Mouse (Mus musculus) stomach, embryonic 16.5 days (tissue): ENCODE measurements around the gene Baz2b. TPM values are rescaled to one million over a fixed set of nuclear protein-coding genes. Genes with fewer than 3 reads are reported as not detected.

Source experiments
- ATAC-seq: fragments of 200-750 bp; cut with Nextera tagmentation; 2 replicates; pipeline ENCODE4 v1.8.0; 2017; ENCODE audit warnings: moderate number of reproducible peaks, moderate TSS enrichment; ENCODE audit not compliant: insufficient read depth, low FRiP score
- H3K27ac ChIP-seq: fragments of 300-500 bp; sonication (generic); 2 replicates; pipeline ENCODE4 v1.5.1; 2014; ENCODE audit warnings: low read length
- H3K27me3 ChIP-seq: fragments of 300-500 bp; sonication (generic); 2 replicates; pipeline ENCODE4 v1.6.1; 2014; ENCODE audit warnings: low read length, control low read depth, mixed read lengths; ENCODE audit not compliant: control insufficient read depth, insufficient read depth
- H3K36me3 ChIP-seq: fragments of 300-500 bp; sonication (generic); 2 replicates; pipeline ENCODE4 v1.6.1; 2014; ENCODE audit warnings: low read length; ENCODE audit not compliant: control insufficient read depth, insufficient read depth
- H3K4me1 ChIP-seq: fragments of 300-500 bp; sonication (generic); 2 replicates; pipeline ENCODE4 v1.6.1; 2014; ENCODE audit warnings: low read length, control low read depth, mixed read lengths; ENCODE audit not compliant: control insufficient read depth, insufficient read depth
- H3K4me2 ChIP-seq: fragments of 300-500 bp; sonication (generic); 2 replicates; pipeline ENCODE4 v1.6.1; 2014; ENCODE audit warnings: low read depth, low read length, mixed read lengths
- H3K4me3 ChIP-seq: fragments of 300-500 bp; sonication (generic); replicated peaks from 2 replicates; pipeline ENCODE4 v1.5.1; 2014; ENCODE audit warnings: mild to moderate bottlenecking, low read length
- H3K9ac ChIP-seq: fragments of 300-500 bp; sonication (generic); 2 replicates; pipeline ENCODE4 v1.6.1; 2014; ENCODE audit warnings: low read length
- H3K9me3 ChIP-seq: fragments of 300-500 bp; sonication (generic); replicated peaks from 2 replicates; pipeline ENCODE4 v1.6.1; 2016; ENCODE audit warnings: low read length, control low read depth; ENCODE audit not compliant: control insufficient read depth
- WGBS: fragments of 180-500 bp; shearing (Covaris S2); extraction: QIAGEN DNeasy Blood & Tissue Kit; methylation state at CpG from one replicate; pipeline ENCODE4 v1.1.7; 2014; 5-methylcytosine and 5-hydroxymethylcytosine counted together
- polyA plus RNA-seq: library from polyadenylated mRNA; unstranded; fragments of >200 nt; fragmentation: Nextera tagmentation; extraction: Ambion mirVana; gene quantifications from 2 replicates; pipeline ENCODE4 v1.2.1, GENCODE M21; 2015

The Baz2b gene
- polyA plus RNA-seq, 1 experiment from 2014 or later = 49.2 TPM

GRCm38 (mm10) chr2:60132269-60133042 is 77.2 kb downstream of the Baz2b start:
- Histone ChIP-seq H3K4me2 (no peak overlapping the region), H3K36me3 (no peaks in the 10 kb centered on the region), H3K9ac (no peak overlapping the region), H3K4me1 (no peaks in the 10 kb centered on the region; the same call in 1 of the 2 replicates), H3K27ac (no peak overlapping the region), H3K4me3 (no peak overlapping the region), H3K27me3 (no peaks in the 10 kb centered on the region), H3K9me3 (no peaks in the 10 kb centered on the region)
- WGBS = 53% methylated on average over 10 of the region's 10 CpGs
- no peak for ATAC-seq

DNA sequence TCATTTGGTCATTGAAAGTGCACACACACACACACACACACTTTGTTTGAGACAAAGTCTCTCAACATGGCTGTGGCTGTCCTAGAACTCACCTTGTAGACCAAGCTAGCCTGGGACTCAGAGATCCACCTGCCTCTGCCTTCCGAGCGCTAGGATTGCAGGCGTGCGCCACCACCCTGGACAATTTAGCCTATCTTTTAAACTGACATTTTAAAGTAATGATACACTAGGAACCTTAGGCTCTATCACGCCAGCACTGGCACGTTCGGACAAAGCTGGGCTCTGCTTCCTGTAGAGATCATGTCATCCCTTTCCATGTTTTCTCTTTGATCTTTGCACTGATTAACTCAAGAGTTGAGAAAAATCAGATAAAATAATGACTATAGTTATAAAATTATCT is 81.0 kb downstream of the Baz2b start:
- WGBS = 91% methylated on average over 7 of the region's 7 CpGs
- no peak for ATAC-seq
- H3K9me3 ChIP-seq = no peaks in the 10 kb centered on the region
- H3K27me3 ChIP-seq = no peaks in the 10 kb centered on the region
- H3K4me2 ChIP-seq = no peak overlapping the region
- H3K9ac ChIP-seq = no peak overlapping the region
- H3K27ac ChIP-seq = no peak overlapping the region
- H3K36me3 ChIP-seq = no peaks in the 10 kb centered on the region
- no peaks in the 10 kb centered on the region; the same call in 1 of the 2 replicates for H3K4me1 ChIP-seq
- H3K4me3 ChIP-seq = no peak overlapping the region

DNA sequence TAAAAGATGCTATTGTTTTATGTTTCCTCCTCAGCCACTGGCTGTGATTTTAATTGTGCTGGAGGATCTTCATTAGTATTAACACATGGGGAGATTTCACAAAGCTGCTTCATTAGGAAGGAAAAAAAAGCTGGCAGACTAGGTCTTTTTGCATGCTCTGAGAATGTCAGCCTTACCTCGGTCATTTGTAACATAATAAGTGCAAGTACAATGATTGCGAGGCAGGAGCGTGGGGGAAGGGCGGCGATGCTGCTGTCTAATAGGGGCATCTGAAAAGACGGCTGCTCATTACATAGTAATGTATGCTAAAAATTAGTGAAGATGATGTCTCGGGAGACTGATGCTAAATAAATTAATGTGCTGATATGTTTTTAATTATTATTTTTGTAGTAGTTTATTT is 82.8 kb downstream of the Baz2b start:
- Histone ChIP-seq H3K4me2 (peak overlapping the region; percentile 31; the same call in 1 of the 2 replicates), H3K27ac (no peak overlapping the region), H3K36me3 (no peaks in the 10 kb centered on the region), H3K4me3 (no peak overlapping the region), H3K9me3 (no peaks in the 10 kb centered on the region), H3K9ac (no peak overlapping the region), H3K27me3 (no peaks in the 10 kb centered on the region), H3K4me1 (peaks cover 7% of the 10 kb centered on the region)
- 52% methylated on average over 7 of the region's 7 CpGs for WGBS
- ATAC-seq = no peak

DNA sequence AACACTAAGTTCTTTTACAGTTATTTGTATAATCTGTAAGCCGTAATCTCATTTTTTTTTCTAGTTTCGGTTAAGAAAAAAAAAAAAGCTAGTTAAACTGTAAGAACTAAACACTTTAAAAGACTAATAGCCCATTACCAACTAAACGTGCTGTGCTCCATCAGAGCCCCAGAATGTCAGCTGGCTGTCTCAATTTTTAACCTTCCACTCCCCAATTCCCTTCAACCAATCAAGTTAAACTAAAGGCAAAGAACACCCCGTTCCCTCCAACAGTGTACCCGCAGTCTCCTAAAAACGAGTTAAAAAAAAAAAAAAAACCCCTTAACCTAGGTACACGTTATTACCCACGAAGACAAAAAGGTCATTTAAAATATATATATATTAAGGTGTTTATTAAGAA is 83.3 kb downstream of the Baz2b start:
- 19% methylated on average over 8 of the region's 8 CpGs for WGBS
- no peaks in the 10 kb centered on the region for H3K36me3 ChIP-seq
- peaks cover 9% of the 10 kb centered on the region for H3K4me1 ChIP-seq
- H3K9me3 ChIP-seq = no peaks in the 10 kb centered on the region
- H3K27ac ChIP-seq = no peak overlapping the region
- no peaks in the 10 kb centered on the region for H3K27me3 ChIP-seq
- no peak for ATAC-seq
- H3K4me2 ChIP-seq = peak overlapping the region; percentile 64
- no peak overlapping the region; the same call in 1 of the 2 replicates for H3K9ac ChIP-seq
- H3K4me3 ChIP-seq = peak overlapping the region; percentile 83

DNA sequence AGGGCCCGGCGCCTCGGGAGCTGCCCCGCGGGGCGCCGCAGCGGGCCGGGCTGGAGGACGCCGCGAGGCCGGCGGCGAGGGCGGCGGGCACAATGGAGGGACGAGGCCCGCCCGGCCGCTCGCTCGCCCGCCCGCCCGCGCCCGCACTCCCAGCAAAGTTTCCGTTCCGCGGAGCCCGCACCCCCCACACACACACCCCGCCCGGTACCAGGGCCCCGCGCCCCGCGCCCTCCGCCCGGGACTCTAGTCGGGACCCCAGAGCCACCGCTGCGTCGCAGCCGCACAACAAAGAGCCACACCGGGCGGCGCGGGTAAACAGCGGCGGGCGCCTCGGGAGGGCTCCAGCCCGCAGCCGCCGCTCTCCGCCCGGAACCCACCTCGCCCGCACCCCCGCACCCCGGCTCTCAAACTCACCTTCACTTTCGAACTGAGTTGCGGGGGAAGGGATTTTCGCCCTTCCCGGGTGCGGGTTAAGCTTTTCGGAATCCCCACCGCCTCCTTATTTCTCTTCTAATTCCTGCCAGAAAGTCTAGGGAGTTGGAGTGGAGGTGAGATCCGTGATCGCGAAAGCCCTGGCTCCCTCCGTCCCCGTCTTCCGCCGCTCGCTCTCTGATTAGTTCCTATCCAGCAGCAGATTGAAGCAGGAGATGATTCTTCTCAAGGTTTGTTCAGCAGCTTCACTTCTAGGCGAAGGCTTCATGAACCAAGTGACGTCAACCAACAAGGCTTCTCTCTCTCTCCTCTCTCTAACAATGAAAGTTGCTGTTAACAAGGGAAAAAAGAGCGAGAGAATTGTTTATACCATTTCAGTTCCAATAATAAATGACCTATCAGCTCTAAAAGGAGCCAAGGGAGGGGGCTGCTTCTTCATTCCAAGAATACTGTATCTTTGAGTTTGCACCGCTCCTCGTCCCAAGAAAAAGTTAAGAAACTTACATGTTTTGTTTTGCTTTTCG is 84.3 kb downstream of the Baz2b start:
- no peaks in the 10 kb centered on the region for H3K27me3 ChIP-seq
- H3K9me3 ChIP-seq = no peaks in the 10 kb centered on the region
- H3K4me3 ChIP-seq = peak overlapping the region; percentile 83
- no peaks in the 10 kb centered on the region for H3K36me3 ChIP-seq
- H3K9ac ChIP-seq = peak overlapping the region; percentile 100
- H3K27ac ChIP-seq = peak overlapping the region; percentile 100
- WGBS = under 1% methylated on average over 48 of the region's 83 CpGs
- peaks cover 12% of the 10 kb centered on the region for H3K4me1 ChIP-seq
- ATAC-seq = peak; percentile 83
- H3K4me2 ChIP-seq = peak overlapping the region; percentile 64

DNA sequence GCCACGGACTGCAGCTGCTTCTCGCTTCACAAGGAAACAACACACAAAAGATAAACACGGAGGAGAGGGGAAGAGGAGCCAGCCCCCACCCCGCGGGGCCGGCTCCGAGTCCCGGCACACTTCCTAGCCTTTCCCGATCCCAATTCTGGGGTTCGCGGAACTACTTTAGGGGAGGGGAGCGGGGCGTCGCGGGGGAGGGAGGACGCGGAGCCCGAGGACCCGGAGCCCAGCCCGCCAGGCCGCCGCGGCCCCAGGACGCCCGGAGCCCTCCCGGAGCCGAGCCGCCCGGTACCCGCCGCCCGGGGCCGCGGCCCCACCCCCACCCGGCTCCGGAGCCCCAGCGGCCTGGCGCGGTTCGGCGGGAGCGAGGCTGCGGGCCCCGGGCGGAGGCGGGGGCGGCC is 85.0 kb downstream of the Baz2b start:
- Histone ChIP-seq H3K9ac (peak overlapping the region; percentile 100), H3K36me3 (no peaks in the 10 kb centered on the region), H3K4me2 (peak overlapping the region; percentile 64), H3K9me3 (no peaks in the 10 kb centered on the region), H3K4me1 (peaks cover 12% of the 10 kb centered on the region), H3K27ac (peak overlapping the region; percentile 100), H3K27me3 (no peaks in the 10 kb centered on the region), H3K4me3 (peak overlapping the region; percentile 83)
- ATAC-seq = peak; percentile 84
- under 1% methylated on average over 17 of the region's 47 CpGs for WGBS

DNA sequence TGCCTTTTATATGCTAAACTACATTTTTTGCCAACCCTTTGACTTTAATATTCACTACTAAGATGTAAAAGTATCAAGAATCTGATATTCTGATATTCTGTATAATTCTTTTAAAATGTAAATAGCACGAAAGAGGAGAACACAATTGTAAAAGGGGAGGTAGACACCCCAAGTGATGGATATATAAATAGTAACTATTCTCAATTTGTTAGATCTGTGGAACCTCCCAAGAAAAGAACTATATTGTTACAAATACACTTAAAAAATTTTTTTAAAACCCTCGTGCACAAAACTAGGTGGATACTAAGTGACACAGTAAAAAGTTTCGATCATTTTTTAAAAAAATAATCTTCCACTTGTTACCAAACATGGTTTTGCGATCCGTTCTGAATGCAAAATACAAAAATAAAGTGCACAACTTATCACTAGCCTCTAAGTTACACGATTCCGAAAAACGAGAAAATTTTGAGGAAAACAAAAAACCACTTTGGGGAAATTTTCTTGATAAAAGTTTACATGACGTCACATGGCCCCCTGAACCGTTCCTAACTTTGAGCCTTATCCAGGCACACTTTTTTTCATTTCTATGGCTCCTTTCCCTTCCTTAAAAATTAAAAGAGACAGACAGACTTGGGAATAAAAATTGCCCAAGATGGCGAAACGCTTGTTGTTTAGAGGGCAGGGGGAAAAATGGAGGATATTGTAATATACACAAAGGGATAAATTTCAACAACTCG is 85.6 kb downstream of the Baz2b start:
- WGBS = 4% methylated on average over 13 of the region's 13 CpGs
- H3K4me2 ChIP-seq = peak overlapping the region; percentile 64
- no peak for ATAC-seq

GRCm38 (mm10) chr2:60123061-60123874 is 86.4 kb downstream of the Baz2b start:
- Histone ChIP-seq H3K9me3 (no peaks in the 10 kb centered on the region), H3K4me1 (peaks cover 20% of the 10 kb centered on the region), H3K27ac (no peak overlapping the region), H3K4me3 (no peak overlapping the region), H3K27me3 (no peaks in the 10 kb centered on the region), H3K9ac (no peak overlapping the region), H3K36me3 (no peaks in the 10 kb centered on the region), H3K4me2 (peak overlapping the region; percentile 38)
- 23% methylated on average over 6 of the region's 6 CpGs for WGBS
- ATAC-seq = no peak

More for the DNA sequence above, 85.6 kb downstream of the Baz2b start:
- no peaks in the 10 kb centered on the region for H3K27me3 ChIP-seq
- no peaks in the 10 kb centered on the region for H3K36me3 ChIP-seq
- H3K4me1 ChIP-seq = peaks cover 14% of the 10 kb centered on the region
- peak overlapping the region; percentile 100 for H3K9ac ChIP-seq
- no peaks in the 10 kb centered on the region for H3K9me3 ChIP-seq
- H3K4me3 ChIP-seq = peak overlapping the region; percentile 83
- peak overlapping the region; percentile 100 for H3K27ac ChIP-seq
